Mouse (Mus musculus) cerebellum, adult 9-11 months (tissue): Measurements from ENCODE around the gene Pgs1.

Experiments
- DNase-seq: peaks from one replicate; pipeline ENCODE4 v3.0.0; 2022

Pgs1 gene

GRCm38 (mm10) chr11:117986126-117987031 lies at the start of gene Pgs1:
TSS of gene Pgs1 (plus strand) at chr11:117986292.
- DNase-seq, result peak; percentile 93

GRCm38 (mm10) chr11:117939004-117939730 lies 46.9 kb upstream of the Pgs1 start:
- no peak for DNase-seq

GRCm38 (mm10) chr11:117939741-117940285 lies 46.3 kb upstream of the Pgs1 start:
- peak; percentile 73 for DNase-seq

DNA sequence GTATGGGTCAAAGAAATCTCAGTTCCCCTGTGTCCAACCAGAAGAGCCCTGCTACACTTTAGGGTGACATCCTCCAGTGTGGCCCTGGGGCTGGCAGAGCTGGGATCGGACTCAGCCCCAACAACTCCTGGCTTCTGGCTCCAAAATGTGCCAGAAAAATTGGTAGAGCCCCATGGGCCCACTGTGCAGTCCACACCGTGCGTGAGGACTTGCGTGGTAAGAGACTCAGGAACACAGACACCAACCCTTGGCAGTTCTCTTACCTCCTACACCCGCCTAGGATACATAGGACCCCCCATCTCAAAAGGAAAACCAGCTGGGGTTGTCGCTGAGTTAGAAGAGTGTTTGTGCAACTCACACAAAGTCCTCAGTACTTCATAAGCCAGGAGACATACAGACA lies 45.2 kb upstream of the Pgs1 start:
- no peak for DNase-seq

DNA sequence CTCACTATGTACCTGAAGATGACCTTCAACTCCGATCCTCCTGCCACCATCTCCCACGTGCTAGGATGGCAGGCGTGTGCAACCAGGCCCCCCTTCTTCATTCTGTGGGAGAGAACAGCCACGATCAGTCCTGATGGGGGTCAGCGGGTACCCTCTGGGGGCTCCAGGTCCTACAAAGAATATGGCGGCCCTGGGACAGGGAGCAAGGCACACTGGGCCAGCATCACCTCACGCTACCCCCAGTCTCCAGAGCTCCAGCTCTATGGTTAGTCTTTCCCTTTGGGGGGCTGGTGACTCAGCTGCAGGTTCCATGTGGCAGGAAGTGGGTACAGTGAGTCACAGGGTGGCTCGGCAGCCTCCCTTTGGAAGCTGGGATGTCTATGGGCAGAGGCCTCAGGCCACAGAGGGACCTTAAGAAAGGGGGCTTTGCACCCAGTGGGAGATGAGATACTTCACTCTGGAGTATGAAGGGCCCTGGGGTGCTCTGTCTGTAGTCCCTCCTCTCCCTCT lies 44.7 kb upstream of the Pgs1 start:
- no peak for DNase-seq

DNA sequence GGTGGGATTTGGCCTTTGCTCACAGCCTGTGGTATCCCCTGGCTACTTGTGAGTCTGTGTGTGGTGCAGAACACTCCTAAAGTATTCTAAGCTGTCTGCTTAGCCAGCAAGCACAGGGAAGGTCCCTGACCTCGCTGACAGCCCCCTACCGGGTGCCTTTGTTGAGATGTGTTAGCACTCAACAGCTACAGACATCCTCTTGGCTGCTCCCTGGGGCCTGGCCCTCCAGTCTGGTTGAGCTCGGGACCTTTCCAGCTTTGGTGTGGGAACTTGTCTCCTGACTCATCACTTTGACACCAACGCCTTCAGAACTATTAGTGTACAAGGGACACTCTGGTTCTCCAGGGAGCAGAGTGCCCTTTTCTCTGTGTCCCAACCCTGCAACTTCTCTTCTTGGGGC lies 44.2 kb upstream of the Pgs1 start:
- no peak for DNase-seq

GRCm38 (mm10) chr11:117946195-117946979 lies 39.7 kb upstream of the Pgs1 start:
- no peak for DNase-seq

- DNase-seq, result no peak
Observed at GRCm38 (mm10) chr11:117946996-117947419, 39.1 kb upstream of the Pgs1 start.

GRCm38 (mm10) chr11:117949392-117950091 lies 36.5 kb upstream of the Pgs1 start:
- DNase-seq, result no peak

- DNase-seq, result no peak
Observed at GRCm38 (mm10) chr11:117951391-117951790, 34.7 kb upstream of the Pgs1 start.

DNA sequence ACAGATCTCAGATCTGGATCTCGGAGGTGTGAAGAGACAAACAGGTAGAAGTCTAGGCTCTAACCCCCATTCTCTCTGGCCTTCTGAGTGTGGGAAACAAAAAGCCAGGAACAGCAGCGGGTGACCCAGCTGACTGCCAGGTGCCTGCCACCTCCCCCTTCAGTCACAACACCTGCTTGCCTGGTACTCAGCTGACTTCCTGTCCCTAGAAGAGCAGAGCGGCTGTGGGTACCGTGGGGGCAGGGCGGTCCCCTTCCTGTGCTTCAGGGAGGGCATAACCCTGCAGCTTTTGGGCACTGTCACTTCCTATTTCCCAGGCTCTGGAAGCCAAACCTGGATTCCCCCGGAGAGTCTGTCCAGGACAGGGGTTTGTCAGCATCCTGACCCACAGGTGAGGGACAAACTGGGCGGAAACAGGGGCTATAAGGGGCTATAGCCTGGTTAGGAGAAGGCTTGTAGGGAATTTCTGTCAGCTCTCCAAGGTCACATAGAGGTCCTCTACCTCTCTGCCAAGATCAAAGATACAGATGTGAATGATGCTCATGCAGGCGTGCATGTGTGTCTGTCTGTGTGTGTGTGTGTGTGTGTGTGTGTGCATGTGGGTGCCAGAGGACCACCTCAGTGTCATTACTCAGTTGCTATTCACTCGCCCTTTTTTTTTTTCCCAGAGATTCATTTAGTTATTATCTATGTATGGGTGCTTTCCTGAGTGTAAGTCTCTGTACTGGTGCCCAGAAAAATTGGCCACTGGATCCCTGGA lies 33.7 kb upstream of the Pgs1 start:
- DNase-seq, result no peak

DNA sequence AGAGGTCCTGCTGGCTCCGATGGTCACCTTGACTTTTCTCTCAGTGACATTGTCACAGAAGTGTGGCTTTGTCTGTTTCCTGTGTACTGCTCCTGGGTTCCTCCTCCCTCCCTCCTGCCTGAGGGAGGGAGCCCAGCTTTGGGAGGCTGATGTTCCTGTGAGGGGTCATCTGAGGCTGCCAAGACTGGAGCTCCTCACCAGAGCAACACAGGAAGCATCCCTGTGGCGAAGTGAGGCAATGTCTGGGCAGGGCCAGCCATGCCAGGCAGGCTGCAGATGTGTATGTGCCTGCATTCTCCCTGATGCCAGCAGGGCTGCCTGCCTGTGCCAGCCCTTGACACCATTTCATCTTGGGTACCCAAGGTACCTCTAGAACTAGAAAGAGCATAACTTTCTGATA lies 32.0 kb upstream of the Pgs1 start:
- no peak for DNase-seq

DNA sequence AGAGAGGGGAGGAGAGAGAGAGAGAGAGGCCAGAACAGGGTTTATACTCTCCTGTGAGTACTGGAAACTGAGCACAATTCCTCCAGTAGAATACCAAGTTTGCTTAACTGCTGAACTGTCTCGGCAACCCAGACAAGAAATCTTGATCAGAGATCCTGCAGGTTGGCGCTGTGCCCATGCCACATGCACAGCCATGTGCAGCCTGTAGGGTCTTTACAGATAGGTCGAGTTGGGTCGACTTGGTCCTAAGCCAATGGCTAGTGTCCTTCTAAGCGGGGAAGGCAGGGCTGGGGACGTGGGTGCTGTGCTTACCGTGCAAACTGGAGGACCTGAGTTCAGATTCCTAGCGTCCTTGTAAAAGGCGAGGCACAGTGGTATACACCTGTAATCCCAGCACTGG lies 31.3 kb upstream of the Pgs1 start:
- DNase-seq, result no peak

DNA sequence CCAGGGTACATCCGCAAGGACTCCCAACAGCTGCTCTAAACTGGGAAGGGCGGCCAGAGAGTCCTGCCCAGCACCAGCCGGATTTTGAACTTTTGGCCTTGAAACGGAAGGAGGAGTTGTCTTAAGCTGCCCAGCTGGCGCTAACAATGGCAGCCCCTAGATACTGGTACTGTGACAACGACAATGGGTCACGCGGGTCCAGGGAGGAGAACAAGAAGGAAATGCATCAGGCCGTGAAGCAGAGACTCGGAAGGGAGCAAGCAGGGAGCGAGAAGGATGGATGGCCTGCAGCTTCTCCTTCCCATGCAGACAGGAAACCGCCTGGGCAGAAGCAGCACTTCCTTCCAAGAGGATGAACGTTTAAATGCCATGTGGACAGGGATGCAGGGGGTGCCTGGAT lies 30.5 kb upstream of the Pgs1 start:
- DNase-seq, result no peak

DNA sequence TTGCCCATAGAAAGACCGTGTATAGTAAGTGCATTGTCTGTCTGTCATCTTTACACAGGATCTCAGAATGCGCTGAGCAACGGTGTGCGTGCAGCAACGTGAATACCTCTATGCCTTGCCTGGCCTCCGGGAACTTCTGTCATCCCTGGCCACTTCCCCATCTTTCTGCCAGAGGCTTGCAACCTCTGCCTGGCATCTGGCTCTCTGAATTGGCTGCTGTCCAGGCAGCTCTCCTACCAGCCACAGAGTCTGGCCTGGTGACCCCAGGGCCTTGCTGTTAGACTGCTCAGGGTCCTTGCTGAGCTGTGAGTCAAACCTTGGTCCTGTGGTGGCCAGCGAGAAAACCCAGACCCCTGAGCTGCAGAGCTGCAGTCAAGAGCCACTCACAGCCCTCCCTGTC lies 27.9 kb upstream of the Pgs1 start:
- no peak for DNase-seq

GRCm38 (mm10) chr11:117959166-117959565 lies 26.9 kb upstream of the Pgs1 start:
- no peak for DNase-seq

DNA sequence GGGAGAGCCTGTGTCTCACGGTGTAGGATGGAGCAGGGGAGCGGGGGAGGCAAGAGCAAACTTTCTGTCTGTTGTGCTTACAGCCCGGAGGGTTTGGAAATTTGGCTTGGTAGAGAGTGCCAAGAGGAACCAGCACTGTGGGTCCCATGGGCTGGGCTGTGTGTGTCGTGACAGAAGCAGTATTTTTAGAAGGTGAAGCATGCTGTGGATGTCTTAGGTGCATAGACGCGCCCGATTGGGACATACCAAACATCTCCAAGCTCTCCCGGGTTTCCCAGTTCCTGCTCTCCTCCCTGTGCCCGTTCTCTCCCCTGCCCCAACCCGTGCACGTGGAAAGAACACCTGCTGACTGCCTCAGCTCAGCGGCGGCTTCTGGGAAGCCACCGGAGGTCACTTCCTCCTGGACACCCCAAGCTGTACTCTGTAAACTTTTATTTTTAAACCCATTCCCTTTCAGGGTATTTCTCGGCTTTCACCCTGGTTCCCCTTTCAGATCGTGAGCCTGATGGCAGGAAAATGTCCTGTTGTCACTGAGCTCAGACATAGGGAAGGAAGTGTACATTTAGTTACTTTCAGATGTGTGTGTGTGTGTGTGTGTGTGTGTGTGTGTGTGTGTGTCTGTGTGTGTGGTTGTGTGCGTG lies 26.2 kb upstream of the Pgs1 start:
- DNase-seq, result no peak

GRCm38 (mm10) chr11:117960601-117961000 lies 25.5 kb upstream of the Pgs1 start:
- DNase-seq, result no peak

DNA sequence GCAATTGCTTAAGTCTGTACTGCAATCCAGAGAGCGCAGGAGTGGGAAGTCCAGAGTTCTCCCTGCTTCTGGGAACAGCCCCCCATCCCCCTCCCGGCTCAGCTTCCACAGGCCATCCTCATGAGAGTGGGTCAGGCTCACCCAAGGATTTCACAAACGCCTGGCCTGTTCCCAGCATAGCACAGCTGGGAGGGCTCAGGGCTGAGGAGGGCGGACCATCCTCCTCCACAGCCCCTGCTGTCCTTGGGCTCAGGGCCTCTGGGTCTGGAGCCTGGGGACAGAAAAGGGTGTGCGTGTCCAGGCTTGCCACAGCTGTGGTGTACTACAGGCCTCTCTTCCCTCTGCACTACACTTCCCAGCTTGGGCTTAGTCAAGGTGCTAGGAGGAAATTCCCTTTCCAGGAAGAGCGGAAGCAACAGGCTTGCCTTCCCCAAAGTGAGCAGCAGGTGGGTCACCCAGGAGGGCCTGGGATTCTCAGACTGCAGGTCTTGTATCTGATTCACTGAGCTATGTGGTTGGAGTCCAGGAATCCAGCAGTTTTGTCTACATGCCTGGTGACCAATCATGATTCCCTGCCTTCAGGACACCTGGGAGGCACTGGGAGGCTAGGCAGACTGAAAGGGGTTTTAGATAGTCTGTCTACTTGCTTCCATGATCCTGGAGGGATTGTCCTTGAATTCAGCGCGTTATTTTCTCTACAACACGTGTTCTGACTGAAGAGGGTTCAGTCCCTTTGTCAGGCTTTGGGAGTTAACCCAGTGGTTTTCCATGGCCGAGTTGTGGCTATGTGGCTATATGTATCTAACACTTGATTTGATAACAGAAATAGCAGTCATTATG lies 23.6 kb upstream of the Pgs1 start:
- no peak for DNase-seq
